Mouse (Mus musculus) Patski (cell line): ENCODE measurements around the gene Glis3. TPM values are rescaled to one million over a fixed set of nuclear protein-coding genes. Genes with fewer than 3 reads are reported as not detected.

Experiments used
- ATAC-seq: fragments of 100-300 bp; one replicate; pipeline ENCODE4 v1.8.0; 2021
- CTCF ChIA-PET: fragments of 350-600 bp; sonication (Branson Sonifier 250); formaldehyde crosslinking; loops from one replicate; lab custom pipeline; 2022; ENCODE audit warnings: inconsistent platforms; lab: Charles Lee
- POLR2A ChIA-PET: fragments of 350-600 bp; sonication (Branson Sonifier 250); formaldehyde crosslinking; loops from one replicate; lab custom pipeline; 2022; ENCODE audit warnings: antibody characterized with exemption, inconsistent platforms; lab: Charles Lee
- DNase-seq: peaks from one replicate; pipeline ENCODE4 v3.0.0-alpha.2; 2011; ENCODE audit warnings: low read depth, low spot score
- H3K27me3 ChIP-seq: fragments of 371-371 bp; one replicate; pipeline ENCODE4 v1.5.1; 2021
- CTCF ChIP-seq: fragments of 100-300 bp; IDR thresholded peaks from one replicate; pipeline ENCODE4 v1.5.1; 2021
- in situ Hi-C: fragments of 300-500 bp; cut with MboI; formaldehyde crosslinking; loops from 3 replicates; pipeline ENCODE4 v1.11.1; 2018; ENCODE audit warnings: low pct_unique_long_range_greater_than_20kb, mixed read lengths
- polyA plus RNA-seq: library from polyadenylated mRNA; unstranded; gene quantifications from one replicate; pipeline ENCODE4 v1.2.3, GENCODE M21; 2021

Glis3 gene
- polyA plus RNA-seq, 1 experiment from 2014 or later = 213 TPM

DNA sequence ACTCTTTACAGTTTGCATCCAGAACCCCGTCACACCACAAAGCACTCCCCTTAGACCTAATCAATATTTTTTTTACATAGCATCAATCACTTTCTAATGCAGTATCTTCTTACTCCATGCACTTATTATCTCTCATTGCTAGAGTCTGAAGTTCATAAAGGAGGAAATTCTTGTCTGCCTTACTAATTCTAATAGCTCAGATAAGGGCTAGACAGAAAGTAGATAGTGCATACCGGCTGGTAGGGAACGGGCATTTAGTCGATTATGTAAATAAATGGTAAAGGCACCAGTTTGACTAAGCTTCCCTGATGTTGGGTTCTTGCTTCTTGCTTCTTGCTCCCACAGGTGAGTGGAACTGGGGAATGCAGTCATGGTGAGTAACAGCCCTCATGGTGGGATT is 468.2 kb downstream of the Glis3 start:
- in situ Hi-C loops = no loop called here
- CTCF ChIA-PET = interaction anchor here (1.9 to 2.7 kb wide), 2 partner anchors 8 to 19 kb away, joined by 6 to 7 read pairs; no protein-coding TSS in a partner anchor

More for the DNA sequence above, 468.2 kb downstream of the Glis3 start:
- no peak for TF ChIP-seq CTCF
- POLR2A ChIA-PET = interaction anchor here (0.6 to 0.7 kb wide), 3 partner anchors 378 to 1461 kb away, joined by 3 to 4 read pairs (median 3); no protein-coding TSS in a partner anchor
- DNase-seq (no peak), ATAC-seq (no peak)
- H3K27me3 ChIP-seq = no peaks in the 10 kb centered on the region

Other genes with a start within 250 kb of the Glis3 start
- 0.91 TPM for gene Slc1a1, start 155.0 kb upstream of the Glis3 start, polyA plus RNA-seq